Mouse (Mus musculus) cerebellum, postnatal 4 days (tissue): ENCODE measurements around the gene Mapk12.

Experiments
- DNase-seq, 2 experiments: peaks; one replicate each; pipeline ENCODE4 v3.0.0; 2022; ENCODE audit warnings: low spot score in 2 of 2, mixed read lengths in 1 of 2

Gene Mapk12

GRCm38 (mm10) chr15:89138531-89138930 lies 2.0 kb downstream of the Mapk12 start:
- DNase-seq, result no peak

GRCm38 (mm10) chr15:89138046-89138405 lies 2.5 kb downstream of the Mapk12 start:
- DNase-seq, result no peak

- DNase-seq, result no peak
These were observed 3.0 kb downstream of the Mapk12 start for GRCm38 (mm10) chr15:89137378-89138045.

- DNase-seq, result no peak
These were observed 3.9 kb downstream of the Mapk12 start for GRCm38 (mm10) chr15:89136461-89137155.

GRCm38 (mm10) chr15:89131316-89131715 lies 9.2 kb downstream of the Mapk12 start:
- DNase-seq, result no peak

- no peak for DNase-seq
These were observed 10.3 kb downstream of the Mapk12 start for GRCm38 (mm10) chr15:89130245-89130644.

GRCm38 (mm10) chr15:89128382-89129350 lies 11.8 kb downstream of the Mapk12 start, which contains the start of gene Hdac10:
Hdac10 (minus strand) TSS chr15:89128700.
- DNase-seq, result peak; percentile 76 to 88

GRCm38 (mm10) chr15:89127364-89127940 lies 13.1 kb downstream of the Mapk12 start:
- DNase-seq, result no peak

- no peak for DNase-seq
These were observed 13.9 kb downstream of the Mapk12 start for GRCm38 (mm10) chr15:89126622-89127021.

GRCm38 (mm10) chr15:89125351-89125750 lies 15.2 kb downstream of the Mapk12 start:
- no peak for DNase-seq

- DNase-seq, result no peak
These were observed 16.2 kb downstream of the Mapk12 start for GRCm38 (mm10) chr15:89124312-89124711.

GRCm38 (mm10) chr15:89123595-89123994 lies 16.9 kb downstream of the Mapk12 start:
- DNase-seq, result peak in 1 of 2 experiments; percentile 57

- DNase-seq, result peak; percentile 92 to 95
These were observed 17.7 kb downstream of the Mapk12 start, which contains the start of gene Tubgcp6 for GRCm38 (mm10) chr15:89122649-89123366. Tubgcp6 (minus strand) TSS chr15:89123112.

GRCm38 (mm10) chr15:89118007-89118406 lies 22.5 kb downstream of the Mapk12 start:
- DNase-seq, result no peak

GRCm38 (mm10) chr15:89110147-89110546 lies 30.4 kb downstream of the Mapk12 start:
- no peak for DNase-seq

GRCm38 (mm10) chr15:89106976-89107375 lies 33.5 kb downstream of the Mapk12 start:
- DNase-seq, result no peak

GRCm38 (mm10) chr15:89106073-89106472 lies 34.4 kb downstream of the Mapk12 start:
- DNase-seq, result no peak

- DNase-seq, result no peak
These were observed 36.1 kb downstream of the Mapk12 start for GRCm38 (mm10) chr15:89104425-89104824.

GRCm38 (mm10) chr15:89103921-89104320 lies 36.6 kb downstream of the Mapk12 start:
- DNase-seq, result no peak

- DNase-seq, result no peak
These were observed 37.9 kb downstream of the Mapk12 start for GRCm38 (mm10) chr15:89102646-89103045.

GRCm38 (mm10) chr15:89100823-89101222 lies 39.7 kb downstream of the Mapk12 start:
- no peak for DNase-seq
